Mouse (Mus musculus) stomach, postnatal 0 days (tissue): ENCODE measurements at regions not wholly inside any gene's neighbourhood (a gene's known extent, or its start where the extent isn't known, plus 50 kb on each side); places are given as distances from the start of the nearest gene placed in this dataset.

Experiments used
- ATAC-seq: fragments of 200-750 bp; cut with Nextera tagmentation; 2 replicates; pipeline ENCODE4 v1.8.0; 2017; ENCODE audit not compliant: low FRiP score, low TSS enrichment
- DNase-seq: peaks from one replicate; pipeline ENCODE4 v3.0.0-alpha.2; 2016; ENCODE audit warnings: low spot score
- H3K27ac ChIP-seq: fragments of 300-500 bp; sonication (generic); replicated peaks from 2 replicates; pipeline ENCODE4 v1.5.1; 2014; ENCODE audit warnings: mild to moderate bottlenecking, control low read depth
- H3K27me3 ChIP-seq: fragments of 300-500 bp; sonication (generic); 2 replicates; pipeline ENCODE4 v1.6.1; 2014; ENCODE audit warnings: low read length; ENCODE audit not compliant: control insufficient read depth, insufficient read depth
- H3K36me3 ChIP-seq: fragments of 300-500 bp; sonication (generic); 2 replicates; pipeline ENCODE4 v1.6.1; 2014; ENCODE audit warnings: low read length, mixed read lengths; ENCODE audit not compliant: control insufficient read depth, insufficient read depth
- H3K4me1 ChIP-seq: fragments of 300-500 bp; sonication (generic); replicated peaks from 2 replicates; pipeline ENCODE4 v1.6.1; 2014; ENCODE audit warnings: antibody characterized with exemption; ENCODE audit not compliant: control insufficient read depth, insufficient read depth
- H3K4me2 ChIP-seq: fragments of 300-500 bp; sonication (generic); replicated peaks from 2 replicates; pipeline ENCODE4 v1.6.1; 2014; ENCODE audit warnings: low read depth, mild to moderate bottlenecking, control low read depth, moderate library complexity
- H3K4me3 ChIP-seq: fragments of 300-500 bp; sonication (generic); 2 replicates; pipeline ENCODE4 v1.5.1; 2014; ENCODE audit warnings: low read depth, low read length, control low read depth
- H3K9ac ChIP-seq: fragments of 300-500 bp; sonication (generic); 2 replicates; pipeline ENCODE4 v1.6.1; 2014; ENCODE audit warnings: mild to moderate bottlenecking, low read length, control low read depth, mixed read lengths
- H3K9me3 ChIP-seq: fragments of 300-500 bp; sonication (generic); 2 replicates; pipeline ENCODE4 v1.6.1; 2016; ENCODE audit warnings: low read length; ENCODE audit not compliant: control insufficient read depth
- CTCF ChIP-seq: IDR thresholded peaks from 2 replicates; pipeline ENCODE4 v1.5.1; 2016; ENCODE audit warnings: antibody characterized with exemption, low read depth, mild to moderate bottlenecking, moderate library complexity
- EP300 ChIP-seq: optimal IDR thresholded peaks from 2 replicates; pipeline ENCODE3; 2016; ENCODE audit warnings: antibody characterized with exemption
- WGBS: fragments of 180-500 bp; shearing (Covaris S2); extraction: QIAGEN DNeasy Blood & Tissue Kit; methylation state at CpG from one replicate; pipeline ENCODE4 v1.1.7; 2014; 5-methylcytosine and 5-hydroxymethylcytosine counted together

GRCm38 (mm10) chr2:101455591-101455990 is 168.9 kb upstream of the Rag2 start:
- no peak for DNase-seq
- no peak overlapping the region for H3K9ac ChIP-seq

GRCm38 (mm10) chr2:101458959-101459358 is 165.6 kb upstream of the Rag2 start:
- no peak overlapping the region for H3K27ac ChIP-seq
- no peak overlapping the region for H3K9ac ChIP-seq
- H3K4me3 ChIP-seq = no peak overlapping the region
- no peaks in the 10 kb centered on the region for H3K9me3 ChIP-seq
- TF ChIP-seq EP300 (no peak), CTCF (no peak)
- H3K27me3 ChIP-seq = no peaks in the 10 kb centered on the region
- DNase-seq (no peak), ATAC-seq (no peak)
- WGBS = 81% methylated on average over 1 of the region's 1 CpGs
- no peaks in the 10 kb centered on the region for H3K36me3 ChIP-seq
- no peaks in the 10 kb centered on the region for H3K4me1 ChIP-seq
- no peak overlapping the region for H3K4me2 ChIP-seq

More at GRCm38 (mm10) chr2:101455591-101455990, 168.9 kb upstream of the Rag2 start:
- H3K27me3 ChIP-seq = no peaks in the 10 kb centered on the region
- ATAC-seq = no peak
- TF ChIP-seq CTCF = no peak
- TF ChIP-seq EP300 = no peak
- no peak overlapping the region for H3K4me3 ChIP-seq
- H3K4me1 ChIP-seq = no peaks in the 10 kb centered on the region
- H3K36me3 ChIP-seq = no peaks in the 10 kb centered on the region
- no peaks in the 10 kb centered on the region for H3K9me3 ChIP-seq
- H3K4me2 ChIP-seq = no peak overlapping the region
- WGBS = 60% methylated on average over 5 of the region's 5 CpGs
- H3K27ac ChIP-seq = no peak overlapping the region

GRCm38 (mm10) chr2:101462450-101462849 is 162.1 kb upstream of the Rag2 start:
- H3K4me1 ChIP-seq = no peaks in the 10 kb centered on the region
- WGBS = 97% methylated on average over 1 of the region's 1 CpGs
- H3K9ac ChIP-seq = no peak overlapping the region
- no peak overlapping the region for H3K4me3 ChIP-seq
- TF ChIP-seq EP300 (no peak), CTCF (no peak)
- no peak for DNase-seq
- no peaks in the 10 kb centered on the region for H3K36me3 ChIP-seq
- no peak for ATAC-seq
- no peaks in the 10 kb centered on the region for H3K9me3 ChIP-seq
- H3K4me2 ChIP-seq = no peak overlapping the region
- H3K27me3 ChIP-seq = no peaks in the 10 kb centered on the region
- no peak overlapping the region for H3K27ac ChIP-seq

DNA sequence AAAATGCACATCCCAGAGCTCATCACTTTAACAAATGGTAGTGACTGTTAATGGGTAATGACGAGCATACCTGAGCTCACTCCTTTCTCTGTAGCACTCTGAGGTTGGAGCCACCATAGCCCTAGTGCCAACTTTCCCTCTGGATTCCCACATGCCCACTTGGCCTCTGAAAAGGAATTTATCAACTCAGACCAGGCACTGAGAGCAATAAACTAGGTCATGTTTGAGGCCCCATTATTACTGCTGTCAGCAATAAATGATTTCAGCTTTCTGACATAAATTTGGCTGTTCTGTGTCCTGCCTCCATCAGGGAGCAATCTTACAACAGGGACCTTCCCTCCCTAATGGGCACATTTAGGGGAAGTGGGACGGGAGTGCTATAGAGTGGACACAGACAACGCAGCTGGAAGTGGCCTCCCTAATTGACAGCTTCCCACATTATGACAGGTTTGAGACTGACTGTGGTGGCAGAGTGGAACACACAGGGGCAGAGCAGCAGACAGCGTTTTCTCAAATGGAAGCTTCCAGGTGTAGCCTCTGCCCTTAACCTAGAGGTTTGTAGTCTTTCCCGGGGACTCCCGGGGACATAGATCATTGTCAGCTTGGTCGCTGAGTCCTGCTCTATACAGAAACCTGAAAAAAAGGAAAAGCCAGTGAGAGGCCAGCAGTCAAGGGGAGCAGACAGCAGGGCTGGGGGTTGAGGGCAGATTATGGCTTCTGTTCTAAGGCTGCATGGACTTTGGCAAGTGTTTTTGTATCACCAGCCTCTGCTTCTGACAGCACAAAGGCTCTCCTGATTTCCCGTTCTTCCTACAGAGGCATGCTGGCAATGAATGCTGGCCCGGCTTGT is 160.0 kb upstream of the Rag2 start:
- Histone ChIP-seq H3K27me3 (no peaks in the 10 kb centered on the region), H3K27ac (no peak overlapping the region), H3K4me3 (no peak overlapping the region), H3K9ac (no peak overlapping the region), H3K4me1 (no peaks in the 10 kb centered on the region), H3K4me2 (no peak overlapping the region), H3K36me3 (no peaks in the 10 kb centered on the region), H3K9me3 (no peaks in the 10 kb centered on the region)
- ATAC-seq (no peak), DNase-seq (no peak)
- 60% methylated on average over 9 of the region's 9 CpGs for WGBS
- no peak for TF ChIP-seq EP300
- no peak for TF ChIP-seq CTCF

GRCm38 (mm10) chr2:101470569-101471100 is 153.9 kb upstream of the Rag2 start:
- no peak for TF ChIP-seq EP300
- no peak for TF ChIP-seq CTCF
- no peak for DNase-seq
- no peaks in the 10 kb centered on the region for H3K27me3 ChIP-seq

GRCm38 (mm10) chr2:101472449-101473115 is 151.9 kb upstream of the Rag2 start:
- ATAC-seq (peak; percentile 54; the same call in 1 of the 2 replicates), DNase-seq (peak; percentile 84)
- Histone ChIP-seq H3K27ac (no peak overlapping the region), H3K9ac (no peak overlapping the region), H3K36me3 (no peaks in the 10 kb centered on the region), H3K4me2 (no peak overlapping the region), H3K4me1 (no peaks in the 10 kb centered on the region), H3K27me3 (no peaks in the 10 kb centered on the region), H3K9me3 (no peaks in the 10 kb centered on the region), H3K4me3 (no peak overlapping the region)
- WGBS = 34% methylated on average over 8 of the region's 8 CpGs
- TF ChIP-seq EP300 (no peak), CTCF (peak; percentile 100)

More at GRCm38 (mm10) chr2:101470569-101471100, 153.9 kb upstream of the Rag2 start:
- Histone ChIP-seq H3K4me1 (no peaks in the 10 kb centered on the region), H3K9ac (no peak overlapping the region), H3K4me3 (no peak overlapping the region), H3K9me3 (no peaks in the 10 kb centered on the region), H3K27ac (no peak overlapping the region), H3K4me2 (no peak overlapping the region), H3K36me3 (no peaks in the 10 kb centered on the region)
- ATAC-seq = no peak
- 67% methylated on average over 6 of the region's 6 CpGs for WGBS
